ENCODE assay signal across 11 mouse cellular contexts in genomic region chr1:50928776-50929175, GRCm38 (mm10). TPM values are rescaled to one million over a fixed set of nuclear protein-coding genes. Genes with fewer than 3 reads are reported as not detected.
DNase-seq lines count a peak whose midpoint lies in the region; ATAC-seq and TF ChIP-seq lines count a peak whose summit lies in the region.
"Had no signal": no experiment of that assay in that cellular context is flagged by ENCODE, and none has a peak within 500 bp of the region (broad histone marks: within the 10 kb centered on the region; RNA-seq: fewer than 3 reads in every experiment).

No protein-coding gene starts in this region.

- H3K9me3 ChIP-seq in kidney, embryonic 15.5 days (replicated peaks) = no peaks in the 10 kb centered on the region
- H3K9me3 ChIP-seq in hindbrain, embryonic 15.5 days = no peaks in the 10 kb centered on the region
- no peaks in the 10 kb centered on the region for H3K9me3 ChIP-seq in neural tube, embryonic 11.5 days (ENCODE audit: control insufficient read depth, low read length)
- H3K9me3 ChIP-seq: liver, embryonic 13.5 days had no signal

- H3K4me2 ChIP-seq in kidney, embryonic 15.5 days = peak overlapping the region; percentile 100
- peak overlapping the region; percentile 82 for H3K4me2 ChIP-seq in hindbrain, embryonic 15.5 days
- peak overlapping the region; percentile 95 for H3K4me2 ChIP-seq in neural tube, embryonic 11.5 days (ENCODE audit: low read depth)

- H3K9ac ChIP-seq in kidney, embryonic 15.5 days = no peak overlapping the region
- H3K9ac ChIP-seq in hindbrain, embryonic 15.5 days = peak overlapping the region; percentile 44
- H3K9ac ChIP-seq in neural tube, embryonic 11.5 days (ENCODE audit: low read length) = no peak overlapping the region
- H3K9ac ChIP-seq: liver, embryonic 13.5 days had no signal

- peaks cover 52% of the 10 kb centered on the region for H3K27me3 ChIP-seq in kidney, embryonic 15.5 days
- peaks cover 5% of the 10 kb centered on the region; the same call in 1 of the 2 replicates for H3K27me3 ChIP-seq in kidney, adult 2 months (replicated peaks; ENCODE audit: control insufficient read depth, insufficient read depth, low read length)
- H3K27me3 ChIP-seq in hindbrain, embryonic 15.5 days = no peaks in the 10 kb centered on the region
- peaks cover 8% of the 10 kb centered on the region for H3K27me3 ChIP-seq in neural tube, embryonic 11.5 days (ENCODE audit: control insufficient read depth, insufficient read depth, low read length)
- H3K27me3 ChIP-seq: CH12.LX had no signal

- no peaks in the 10 kb centered on the region for H3K36me3 ChIP-seq in kidney, embryonic 15.5 days
- H3K36me3 ChIP-seq in kidney, adult 2 months (ENCODE audit: control insufficient read depth, insufficient read depth, low read length) = no peaks in the 10 kb centered on the region
- no peaks in the 10 kb centered on the region for H3K36me3 ChIP-seq in hindbrain, embryonic 15.5 days
- no peaks in the 10 kb centered on the region for H3K36me3 ChIP-seq in neural tube, embryonic 11.5 days (ENCODE audit: control insufficient read depth, insufficient read depth, low read length)
- H3K36me3 ChIP-seq: liver, embryonic 13.5 days had no signal

- H3K4me1 ChIP-seq in kidney, embryonic 15.5 days = peaks cover 24% of the 10 kb centered on the region
- no peaks in the 10 kb centered on the region for H3K4me1 ChIP-seq in kidney, adult 2 months (ENCODE audit: control insufficient read depth, insufficient read depth, low read length)
- H3K4me1 ChIP-seq in cortical plate, adult 2 months (ENCODE audit: control insufficient read depth, insufficient read depth, low read length) = no peaks in the 10 kb centered on the region; the same call in 1 of the 2 replicates
- peaks cover 5% of the 10 kb centered on the region; the same call in 1 of the 2 replicates for H3K4me1 ChIP-seq in hindbrain, embryonic 15.5 days (replicated peaks)
- H3K4me1 ChIP-seq in neural tube, embryonic 11.5 days (ENCODE audit: control insufficient read depth, insufficient read depth, low read length) = no peaks in the 10 kb centered on the region

- no peak for ATAC-seq in kidney, embryonic 15.5 days (replicated peaks; ENCODE audit: low FRiP score)
- no peak for ATAC-seq in hindbrain, embryonic 15.5 days (ENCODE audit: low FRiP score, low read depth)
- ATAC-seq in neural tube, embryonic 11.5 days (ENCODE audit: insufficient read depth, low FRiP score, low TSS enrichment) = no peak
- ATAC-seq in megakaryocyte progenitor cell, adult 5-6 weeks (replicated peaks; ENCODE audit: poor library complexity) = no peak

- TF ChIP-seq CTCF in kidney, adult 2 months (conservative IDR thresholded peaks at IDR 0.05; ENCODE audit: insufficient read depth, insufficient read length, low read depth, low read length) = no peak
- TF ChIP-seq CTCF in cortical plate, adult 2 months (IDR thresholded peaks at IDR 0.05; ENCODE audit: extremely low read depth, insufficient read depth, low read length) = no peak

- no peak overlapping the region for H3K27ac ChIP-seq in kidney, embryonic 15.5 days
- H3K27ac ChIP-seq in kidney, adult 2 months (ENCODE audit: insufficient read depth, low read depth, low read length) = no peak overlapping the region
- H3K27ac ChIP-seq in cortical plate, adult 2 months (ENCODE audit: insufficient read depth, low read length) = no peak overlapping the region
- H3K27ac ChIP-seq in hindbrain, embryonic 15.5 days (replicated peaks) = no peak overlapping the region
- H3K27ac ChIP-seq in neural tube, embryonic 11.5 days (ENCODE audit: low read depth, low read length) = no peak overlapping the region
- H3K27ac ChIP-seq: liver, embryonic 13.5 days had no signal

- 25% methylated on average over 3 of the region's 3 CpGs for WGBS in kidney, embryonic 15.5 days
- 39% methylated on average over 3 of the region's 3 CpGs for WGBS in kidney, adult 2 months
- 16% methylated on average over 3 of the region's 3 CpGs for WGBS in hindbrain, embryonic 15.5 days
- 17% methylated on average over 2 of the region's 3 CpGs for WGBS in neural tube, embryonic 11.5 days

- 0 out of 2 replicates have a peak overlapping the region, but pooled peaks have one; percentile 3 for H3K4me3 ChIP-seq in kidney, embryonic 15.5 days (replicated peaks)
- no peak overlapping the region for H3K4me3 ChIP-seq in kidney, adult 2 months (ENCODE audit: insufficient read depth, low read depth, low read length)
- peak overlapping the region; percentile 69 for H3K4me3 ChIP-seq in cortical plate, adult 2 months (ENCODE audit: insufficient read depth, low read length)
- H3K4me3 ChIP-seq in hindbrain, embryonic 15.5 days = peak overlapping the region; percentile 76
- peak overlapping the region; percentile 72 for H3K4me3 ChIP-seq in neural tube, embryonic 11.5 days (ENCODE audit: low read depth, low read length)

- no peak for TF ChIP-seq POLR2A in kidney, adult 2 months (IDR thresholded peaks at IDR 0.05; ENCODE audit: low read depth, low read length)
- no peak for TF ChIP-seq POLR2A in cortical plate, adult 2 months (IDR thresholded peaks at IDR 0.05; ENCODE audit: extremely low read depth, insufficient read depth, low read length)

- no peak for DNase-seq in kidney, adult 2 months
- DNase-seq in neural tube, embryonic 11.5 days (ENCODE audit: low spot score) = no peak
- no peak for DNase-seq in liver
- no peak for DNase-seq in c-Kit-positive CD71-positive TER-119-positive erythroid progenitor cells, embryonic 14.5 days (ENCODE audit: low spot score)
- DNase-seq: adrenal gland, adult 2 months; liver, embryonic 13.5 days had no signal

RNA-seq across cellular contexts. Expression of gene Tmeff2, which starts 28.3 kb away (rescaled TPM):
- polyA plus RNA-seq in kidney, embryonic 15.5 days (2015; fragmentation: Nextera tagmentation; extraction: Ambion mirVana) = 4.1 and 5.7 TPM in 2 replicates
- polyA plus RNA-seq in kidney, adult 2 months (2012; rRNA removed) = 0.52 and 0.60 TPM in 2 replicates
- polyA plus RNA-seq in cortical plate, adult 2 months (2012; rRNA removed) = 47.5 and 63.0 TPM in 2 replicates
- 66.4 and 77.8 TPM in 2 replicates for polyA plus RNA-seq in hindbrain, embryonic 15.5 days (2015; fragmentation: Nextera tagmentation; extraction: Ambion mirVana)
- polyA plus RNA-seq in neural tube, embryonic 11.5 days (2014; fragmentation: Nextera tagmentation; extraction: Ambion mirVana) = 27.9 and 32.9 TPM in 2 replicates
- 0.10 TPM in 1 of 2 replicates, not detected in the other for total RNA-seq in megakaryocyte progenitor cell, adult 5-6 weeks (2015)
- total RNA-seq in megakaryocyte progenitor cell, adult 5-6 weeks (2017) = not detected in 2 replicates
- total RNA-seq: CH12.LX had no signal
